Mouse (Mus musculus): ENCODE measurements around the gene Olfr196. TPM values are rescaled to one million over a fixed set of nuclear protein-coding genes. Genes with fewer than 3 reads are reported as not detected.

Olfr196 gene
- polyA plus RNA-seq, 1 experiment: not detected

GRCm38 (mm10) chr16:59120969-59121368, 49.3 kb downstream of the Olfr196 start, which contains the start of gene Olfr194:
Gene Olfr194 (minus strand): TSS chr16:59121069.
- H3K4me3 ChIP-seq (ENCODE audit: insufficient read depth, low read depth, low read length): no peak within 1 kb of the TSS

More at GRCm38 (mm10) chr16:59120969-59121368, 49.3 kb downstream of the Olfr196 start, which contains the start of gene Olfr194:
- no peak for TF ChIP-seq CTCF (conservative IDR thresholded peaks at IDR 0.05; ENCODE audit: insufficient read depth, insufficient read length, low read depth, low read length)
- TF ChIP-seq POLR2A (IDR thresholded peaks at IDR 0.05; ENCODE audit: low read depth, low read length): no peak
- Histone ChIP-seq H3K36me3 (ENCODE audit: control insufficient read depth, insufficient read depth, low read length) (no peaks in the 10 kb centered on the region), H3K27ac (ENCODE audit: insufficient read depth, low read depth, low read length) (no peak within 1 kb of the TSS), H3K27me3 (replicated peaks; ENCODE audit: control insufficient read depth, insufficient read depth, low read length) (no peaks in the 10 kb centered on the region), H3K4me1 (ENCODE audit: control insufficient read depth, insufficient read depth, low read length) (no peaks in the 10 kb centered on the region)
- no peak for DNase-seq

Other genes with a start within 250 kb of the Olfr196 start
- not detected in 2 replicates for gene Olfr181, start 241.7 kb downstream of the Olfr196 start, polyA plus RNA-seq (2012; rRNA removed)
- not detected in 2 replicates for gene Olfr180, start 241.1 kb downstream of the Olfr196 start, polyA plus RNA-seq (2012; rRNA removed)
- gene Olfr183, start 175.1 kb downstream of the Olfr196 start, polyA plus RNA-seq (2012; rRNA removed): not detected in 2 replicates
- not detected in 2 replicates for gene Olfr186, start 140.2 kb downstream of the Olfr196 start, polyA plus RNA-seq (2012; rRNA removed)
- not detected in 2 replicates for gene Olfr187, start 130.7 kb downstream of the Olfr196 start, polyA plus RNA-seq (2012; rRNA removed)
- gene Olfr190, start 92.4 kb downstream of the Olfr196 start, polyA plus RNA-seq (2012; rRNA removed): not detected in 2 replicates
- not detected in 2 replicates for gene Olfr191, start 80.6 kb downstream of the Olfr196 start, polyA plus RNA-seq (2012; rRNA removed)
- gene Olfr193, start 58.6 kb downstream of the Olfr196 start, polyA plus RNA-seq (2012; rRNA removed): not detected in 2 replicates
- gene Olfr194, start 49.4 kb downstream of the Olfr196 start, polyA plus RNA-seq (2012; rRNA removed): not detected in 2 replicates
- gene Olfr195, start 23.4 kb downstream of the Olfr196 start, polyA plus RNA-seq (2012; rRNA removed): 0.10 TPM in 1 of 2 replicates, not detected in the other
- gene Olfr198, start 33.1 kb upstream of the Olfr196 start, polyA plus RNA-seq (2012; rRNA removed): not detected in 2 replicates
- not detected in 2 replicates for gene Olfr199, start 49.3 kb upstream of the Olfr196 start, polyA plus RNA-seq (2012; rRNA removed)
- not detected in 2 replicates for gene Olfr201, start 102.2 kb upstream of the Olfr196 start, polyA plus RNA-seq (2012; rRNA removed)
- not detected in 2 replicates for gene Olfr202, start 116.3 kb upstream of the Olfr196 start, polyA plus RNA-seq (2012; rRNA removed)
- not detected in 2 replicates for gene Olfr203, start 128.4 kb upstream of the Olfr196 start, polyA plus RNA-seq (2012; rRNA removed)
- not detected in 2 replicates for gene Olfr204, start 147.8 kb upstream of the Olfr196 start, polyA plus RNA-seq (2012; rRNA removed)
- gene Olfr205, start 160.7 kb upstream of the Olfr196 start, polyA plus RNA-seq (2012; rRNA removed): not detected in 2 replicates
- not detected in 2 replicates for gene Olfr206, start 178.8 kb upstream of the Olfr196 start, polyA plus RNA-seq (2012; rRNA removed)
- not detected in 2 replicates for gene Olfr209, start 193.5 kb upstream of the Olfr196 start, polyA plus RNA-seq (2012; rRNA removed)
- gene Gabrr3, start 236.9 kb upstream of the Olfr196 start, polyA plus RNA-seq (2012; rRNA removed): not detected in 2 replicates

Measured in kidney, adult 2 months (tissue).